Mouse (Mus musculus) ES-E14 (cell line): ENCODE measurements around the gene Fbxl8. TPM values are rescaled to one million over a fixed set of nuclear protein-coding genes. Genes with fewer than 3 reads are reported as not detected.

Experiments used
- DNase-seq: peaks from one replicate; pipeline ENCODE4 v3.0.0-alpha.2; 2013; ENCODE audit warnings: low read depth, low spot score
- H3K27ac ChIP-seq: 2 replicates; pipeline ENCODE4 v1.5.1; 2012; ENCODE audit warnings: low read depth, mild to moderate bottlenecking, low read length, moderate library complexity, mixed read lengths; ENCODE audit not compliant: poor library complexity, insufficient read depth, severe bottlenecking
- H3K36me3 ChIP-seq: 2 replicates; pipeline ENCODE4 v1.6.1; 2012; ENCODE audit warnings: mild to moderate bottlenecking, low read length, moderate library complexity, mixed read lengths; ENCODE audit not compliant: control insufficient read depth, poor library complexity, insufficient read depth, severe bottlenecking
- H3K4me1 ChIP-seq, 2 experiments: fragments of 150-350 bp in 1 of 2; sonication (generic) in 1 of 2; 2 replicates each; pipeline ENCODE4 v1.6.1; 2012; ENCODE audit warnings: low read length in 2 of 2, mild to moderate bottlenecking in 1 of 2, mixed read lengths in 1 of 2; ENCODE audit not compliant: control insufficient read depth in 2 of 2, insufficient read depth in 2 of 2, poor library complexity in 1 of 2
- H3K4me3 ChIP-seq, 2 experiments: fragments of 150-350 bp in 1 of 2; sonication (generic) in 1 of 2; 2 replicates each; pipeline ENCODE4 v1.5.1; 2012; ENCODE audit warnings: low read length in 2 of 2, low read depth in 1 of 2, mild to moderate bottlenecking in 1 of 2, mixed read lengths in 1 of 2; ENCODE audit not compliant: insufficient read depth in 1 of 2, poor library complexity in 1 of 2, severe bottlenecking in 1 of 2
- H3K9ac ChIP-seq: 2 replicates; pipeline ENCODE4 v1.6.1; 2012; ENCODE audit warnings: low read depth, mild to moderate bottlenecking, low read length, mixed read lengths; ENCODE audit not compliant: poor library complexity, insufficient read depth, severe bottlenecking
- H3K9me3 ChIP-seq: fragments of 150-350 bp; sonication (generic); 2 replicates; pipeline ENCODE4 v1.6.1; 2012; ENCODE audit warnings: low read depth, mild to moderate bottlenecking, low read length; ENCODE audit not compliant: control insufficient read depth, insufficient read depth
- CHD2 ChIP-seq: IDR thresholded peaks from 2 replicates; pipeline ENCODE4 v1.6.1; 2014; ENCODE audit warnings: mild to moderate bottlenecking, low read depth, low read length, inconsistent platforms
- HCFC1 ChIP-seq: IDR thresholded peaks from 2 replicates; pipeline ENCODE4 v1.6.1; 2012; ENCODE audit warnings: low read length, inconsistent platforms, borderline replicate concordance; ENCODE audit not compliant: insufficient read depth
- MAFK ChIP-seq: IDR thresholded peaks from 2 replicates; pipeline ENCODE4 v1.6.1; 2014; ENCODE audit warnings: mild to moderate bottlenecking, low read depth, low read length, inconsistent platforms; ENCODE audit not compliant: insufficient read depth
- ZC3H11A ChIP-seq: IDR thresholded peaks from 2 replicates; pipeline ENCODE4 v1.6.1; 2012; ENCODE audit warnings: low read depth, mild to moderate bottlenecking, inconsistent platforms, low read length, borderline replicate concordance
- ZNF384 ChIP-seq: IDR thresholded peaks from 2 replicates; pipeline ENCODE4 v1.6.1; 2012; ENCODE audit warnings: low read depth, low read length, inconsistent platforms
- in situ Hi-C, 2 experiments: fragments of 600-800 bp; cut with MboI; formaldehyde crosslinking; loops; one replicate each; pipeline ENCODE4 v1.15.1; 2025; ENCODE audit warnings: low sequenced_read_pairs in 2 of 2, inconsistent platforms in 1 of 2; ENCODE audit not compliant: unreplicated experiment in 2 of 2
- total RNA-seq: library from RNA; depleted of rRNA; stranded (reverse); fragments of 300-350 nt; gene quantifications from 2 replicates; pipeline ENCODE4 v1.2.3, GENCODE M21; 2012

Gene Fbxl8
- total RNA-seq, 1 experiment = 2.3 TPM

DNA sequence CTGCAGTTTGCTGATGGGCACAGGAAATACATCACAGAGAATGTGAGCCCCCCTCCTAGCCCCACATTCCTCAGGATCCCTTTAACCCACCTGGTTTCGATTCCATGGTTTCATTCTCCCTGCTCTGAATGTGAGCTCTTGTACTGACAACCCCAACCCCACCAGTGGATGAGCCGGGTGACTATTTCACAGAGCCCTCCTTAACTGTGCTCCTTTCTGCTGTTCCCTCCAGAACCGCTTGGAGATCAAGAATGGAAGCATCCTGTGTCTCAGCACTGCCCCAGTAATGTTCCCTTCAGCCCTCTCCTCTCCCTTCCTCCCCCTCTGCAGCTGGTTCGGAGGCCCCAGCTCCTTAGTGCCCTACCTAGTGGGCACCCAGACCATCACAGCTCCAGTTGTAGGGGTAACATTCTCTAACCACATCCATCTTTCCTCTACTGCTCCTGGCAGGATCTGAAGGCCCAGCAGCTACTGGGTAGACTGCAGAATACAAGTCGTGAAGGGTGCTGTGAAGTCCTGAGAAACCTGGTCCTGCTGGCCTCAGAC lies 41.8 kb downstream of the Fbxl8 start:
- Histone ChIP-seq H3K4me1 (peaks cover 0 to 15% of the 10 kb centered on the region in 2 experiments; a peak in 2 of 4 replicates), H3K27ac (no peak overlapping the region), H3K4me3 (peak overlapping the region; percentile 71 to 81; a peak in 2 of 4 replicates), H3K9me3 (no peaks in the 10 kb centered on the region), H3K9ac (peak overlapping the region; percentile 78), H3K36me3 (peaks cover 49% of the 10 kb centered on the region)
- DNase-seq = no peak
- TF ChIP-seq ZC3H11A (no peak), HCFC1 (no peak), CHD2 (no peak), ZNF384 (no peak), MAFK (no peak)
- in situ Hi-C loops = no loop called here

DNA sequence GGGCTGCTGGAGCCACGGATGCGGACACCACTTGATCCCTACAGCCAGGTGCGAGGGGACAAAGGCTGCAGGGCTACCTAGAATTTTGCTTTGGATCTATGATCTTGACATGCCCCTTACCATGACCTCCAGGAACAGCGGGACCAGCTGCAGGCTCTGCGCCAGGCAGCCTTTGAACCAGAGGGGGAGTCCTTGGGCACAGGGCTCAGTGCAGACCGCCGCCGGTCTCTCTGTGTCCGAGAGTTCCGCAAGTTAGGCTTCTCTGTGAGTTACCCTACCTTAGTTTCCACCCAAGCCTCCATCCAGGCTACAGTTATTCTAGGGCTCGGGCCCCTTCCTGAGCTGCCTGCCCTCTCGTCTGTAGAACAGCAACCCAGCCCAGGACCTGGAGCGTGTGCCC lies 43.2 kb downstream of the Fbxl8 start:
- Histone ChIP-seq H3K9ac (no peak overlapping the region), H3K36me3 (peaks cover 38% of the 10 kb centered on the region), H3K4me3 (no peak overlapping the region), H3K4me1 (peaks cover 0 to 15% of the 10 kb centered on the region in 2 experiments; a peak in 2 of 4 replicates), H3K9me3 (no peaks in the 10 kb centered on the region), H3K27ac (no peak overlapping the region)
- in situ Hi-C loops = no loop called here
- TF ChIP-seq HCFC1 = no peak
- TF ChIP-seq MAFK = no peak
- no peak for TF ChIP-seq ZC3H11A
- TF ChIP-seq ZNF384 = no peak
- no peak for TF ChIP-seq CHD2
- DNase-seq = no peak

DNA sequence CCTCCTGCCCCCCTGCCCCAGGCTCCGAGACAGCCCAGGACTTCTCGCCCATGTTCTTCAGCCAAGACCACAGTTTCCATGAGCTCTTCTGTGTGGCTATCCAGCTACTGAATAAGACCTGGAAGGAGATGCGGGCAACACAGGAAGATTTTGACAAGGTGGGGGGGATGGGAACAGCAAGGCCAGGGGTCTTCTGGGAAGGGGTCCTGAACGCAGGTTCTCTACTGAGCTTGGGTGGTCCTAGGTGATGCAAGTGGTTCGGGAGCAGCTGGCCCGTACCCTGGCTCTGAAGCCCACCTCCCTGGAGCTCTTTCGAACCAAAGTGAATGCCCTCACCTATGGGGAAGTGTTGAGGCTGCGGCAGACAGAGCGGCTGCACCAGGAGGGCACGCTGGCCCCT lies 44.0 kb downstream of the Fbxl8 start:
- H3K36me3 ChIP-seq = peaks cover 35% of the 10 kb centered on the region
- DNase-seq = no peak
- no peak overlapping the region for H3K27ac ChIP-seq
- H3K4me3 ChIP-seq = no peak overlapping the region
- in situ Hi-C loops = no loop called here
- H3K4me1 ChIP-seq = peaks cover 0 to 15% of the 10 kb centered on the region in 2 experiments; a peak in 2 of 4 replicates
- H3K9ac ChIP-seq = no peak overlapping the region
- no peaks in the 10 kb centered on the region for H3K9me3 ChIP-seq
- no peak for TF ChIP-seq ZNF384
- no peak for TF ChIP-seq ZC3H11A
- no peak for TF ChIP-seq HCFC1
- no peak for TF ChIP-seq CHD2
- TF ChIP-seq MAFK = no peak

DNA sequence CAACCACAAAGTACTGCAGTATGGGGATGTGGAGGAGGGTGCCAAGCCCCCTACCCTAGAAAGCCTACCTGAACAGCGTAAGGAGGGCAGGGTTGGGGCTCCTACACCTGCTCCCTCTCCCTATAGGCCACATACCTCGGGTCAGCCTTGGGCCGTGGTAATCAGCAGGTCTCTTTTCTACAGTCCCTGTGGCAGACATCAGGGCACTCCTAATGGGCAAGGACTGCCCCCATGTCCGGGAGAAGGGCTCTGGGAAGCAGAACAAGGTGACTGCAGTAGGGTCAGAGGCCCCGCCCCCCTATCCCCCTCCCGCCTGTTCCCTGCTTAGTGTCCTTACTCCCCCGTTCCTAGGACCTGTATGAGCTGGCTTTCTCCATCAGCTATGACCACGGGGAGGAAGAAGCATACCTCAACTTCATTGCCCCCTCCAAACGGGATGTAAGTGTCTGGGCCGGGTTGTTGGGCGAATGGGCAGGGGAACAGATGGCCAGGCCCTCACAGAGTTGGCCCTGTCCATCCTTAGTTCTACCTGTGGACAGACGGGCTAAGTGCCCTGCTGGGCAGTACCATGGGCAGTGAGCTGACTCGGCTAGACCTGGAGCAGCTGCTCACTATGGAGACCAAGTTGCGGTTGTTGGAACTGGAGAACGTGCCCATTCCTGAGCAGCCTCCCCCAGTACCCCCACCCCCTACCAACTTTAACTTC lies 44.8 kb downstream of the Fbxl8 start:
- Histone ChIP-seq H3K27ac (no peak overlapping the region), H3K4me1 (peaks cover 0 to 10% of the 10 kb centered on the region in 2 experiments; a peak in 2 of 4 replicates), H3K36me3 (peaks cover 26% of the 10 kb centered on the region), H3K9ac (no peak overlapping the region), H3K9me3 (no peaks in the 10 kb centered on the region), H3K4me3 (no peak overlapping the region)
- in situ Hi-C loops = no loop called here
- DNase-seq = no peak
- TF ChIP-seq MAFK (no peak), CHD2 (no peak), HCFC1 (no peak), ZC3H11A (no peak), ZNF384 (no peak)
